Mouse (Mus musculus) lung, postnatal 0 days (tissue): ENCODE data around the gene Olfr630. TPM values are rescaled to one million over a fixed set of nuclear protein-coding genes. Genes with fewer than 3 reads are reported as not detected.

ENCODE experiments used
- ATAC-seq: fragments of 200-750 bp; cut with Nextera tagmentation; 2 replicates; pipeline ENCODE4 v1.8.0; 2017; ENCODE audit warnings: moderate library complexity
- DNase-seq: peaks from one replicate; pipeline ENCODE4 v3.0.0-alpha.2; 2016; ENCODE audit warnings: low spot score
- H3K27ac ChIP-seq: fragments of 300-500 bp; sonication (generic); 2 replicates; pipeline ENCODE4 v1.5.1; 2014; ENCODE audit warnings: antibody characterized with exemption, mild to moderate bottlenecking, low read length, mixed read lengths
- H3K27me3 ChIP-seq: fragments of 300-500 bp; sonication (generic); replicated peaks from 2 replicates; pipeline ENCODE4 v1.6.1; 2014; ENCODE audit warnings: low read length, mixed read lengths; ENCODE audit not compliant: insufficient read depth
- H3K36me3 ChIP-seq: fragments of 300-500 bp; sonication (generic); 2 replicates; pipeline ENCODE4 v1.6.1; 2014; ENCODE audit warnings: low read length, mixed read lengths; ENCODE audit not compliant: insufficient read depth
- H3K4me1 ChIP-seq: fragments of 300-500 bp; sonication (generic); 2 replicates; pipeline ENCODE4 v1.6.1; 2014; ENCODE audit warnings: antibody characterized with exemption, low read depth, low read length, mixed read lengths; ENCODE audit not compliant: insufficient read depth
- H3K4me2 ChIP-seq: fragments of 300-500 bp; sonication (generic); replicated peaks from 2 replicates; pipeline ENCODE4 v1.6.1; 2014; ENCODE audit warnings: low read depth, mild to moderate bottlenecking, low read length, moderate library complexity, mixed read lengths
- H3K4me3 ChIP-seq: fragments of 300-500 bp; sonication (generic); 2 replicates; pipeline ENCODE4 v1.5.1; 2014; ENCODE audit warnings: low read depth, low read length
- H3K9ac ChIP-seq: fragments of 300-500 bp; sonication (generic); replicated peaks from 2 replicates; pipeline ENCODE4 v1.6.1; 2014; ENCODE audit warnings: low read depth, mild to moderate bottlenecking
- H3K9me3 ChIP-seq: fragments of 300-500 bp; sonication (generic); 2 replicates; pipeline ENCODE4 v1.6.1; 2016; ENCODE audit warnings: low read length, mixed read lengths
- CTCF ChIP-seq: IDR thresholded peaks from 2 replicates; pipeline ENCODE4 v1.5.1; 2016; ENCODE audit warnings: antibody characterized with exemption, mild to moderate bottlenecking
- EP300 ChIP-seq: IDR thresholded peaks from 2 replicates; pipeline ENCODE4 v1.6.1; 2016; ENCODE audit warnings: antibody characterized with exemption, mild to moderate bottlenecking, control low read depth
- WGBS: fragments of 180-500 bp; shearing (Covaris S2); extraction: QIAGEN DNeasy Blood & Tissue Kit; methylation state at CpG from one replicate; pipeline ENCODE4 v1.1.7; 2014; 5-methylcytosine and 5-hydroxymethylcytosine counted together
- polyA plus RNA-seq: library from polyadenylated mRNA; unstranded; fragments of >200 nt; fragmentation: Nextera tagmentation; extraction: Ambion mirVana; gene quantifications from 2 replicates; pipeline ENCODE4 v1.2.1, GENCODE M21; 2015

Olfr630 gene
- polyA plus RNA-seq, 1 experiment from 2014 or later, result not detected

GRCm38 (mm10) chr7:103712024-103712423 lies 45.1 kb downstream of the Olfr630 start:
- Histone ChIP-seq H3K4me3 (no peak overlapping the region), H3K27ac (no peak overlapping the region), H3K9me3 (no peaks in the 10 kb centered on the region), H3K36me3 (no peaks in the 10 kb centered on the region), H3K4me2 (no peak overlapping the region), H3K9ac (no peak overlapping the region), H3K4me1 (no peaks in the 10 kb centered on the region), H3K27me3 (no peaks in the 10 kb centered on the region)
- DNase-seq (no peak), ATAC-seq (no peak)
- WGBS, result 34% methylated on average over 2 of the region's 2 CpGs
- TF ChIP-seq EP300 (no peak), CTCF (peak; percentile 21; the same call in 1 of the 2 replicates)

Other genes starting within 250 kb of the Olfr630 start
- not detected in 2 replicates for gene Olfr610, start 245.2 kb downstream of the Olfr630 start, polyA plus RNA-seq
- gene Olfr611, start 236.5 kb downstream of the Olfr630 start, polyA plus RNA-seq, result not detected in 2 replicates
- gene Olfr612, start 214.6 kb downstream of the Olfr630 start, polyA plus RNA-seq, result not detected in 2 replicates
- not detected in 2 replicates for gene Olfr613, start 209.3 kb downstream of the Olfr630 start, polyA plus RNA-seq
- gene Olfr615, start 201.3 kb downstream of the Olfr630 start, polyA plus RNA-seq, result not detected in 2 replicates
- gene Olfr616, start 188.2 kb downstream of the Olfr630 start, polyA plus RNA-seq, result not detected in 2 replicates
- not detected in 2 replicates for gene Olfr617, start 184.3 kb downstream of the Olfr630 start, polyA plus RNA-seq
- gene Olfr618, start 167.2 kb downstream of the Olfr630 start, polyA plus RNA-seq, result not detected in 2 replicates
- not detected in 2 replicates for gene Olfr619, start 156.8 kb downstream of the Olfr630 start, polyA plus RNA-seq
- gene Olfr620, start 144.8 kb downstream of the Olfr630 start, polyA plus RNA-seq, result not detected in 2 replicates
- not detected in 2 replicates for gene Olfr622, start 114.6 kb downstream of the Olfr630 start, polyA plus RNA-seq
- gene Olfr623, start 93.6 kb downstream of the Olfr630 start, polyA plus RNA-seq, result not detected in 2 replicates
- gene Olfr624, start 86.1 kb downstream of the Olfr630 start, polyA plus RNA-seq, result 0.02 and 0.05 TPM in 2 replicates
- gene Olfr625-ps1, start 74.6 kb downstream of the Olfr630 start, polyA plus RNA-seq, result not detected in 2 replicates
- gene Olfr243, start 42.7 kb downstream of the Olfr630 start, polyA plus RNA-seq, result not detected in 2 replicates
- not detected in 2 replicates for gene Olfr628, start 27.0 kb downstream of the Olfr630 start, polyA plus RNA-seq
- gene Olfr629, start 12.4 kb downstream of the Olfr630 start, polyA plus RNA-seq, result not detected in 2 replicates
- gene Olfr69, start 14.3 kb upstream of the Olfr630 start, polyA plus RNA-seq, result 0.05 TPM in 1 of 2 replicates, not detected in the other
- gene Olfr68, start 22.4 kb upstream of the Olfr630 start, polyA plus RNA-seq, result not detected in 2 replicates
- gene Olfr67, start 34.5 kb upstream of the Olfr630 start, polyA plus RNA-seq, result not detected in 2 replicates
- 4,793 and 5,487 TPM in 2 replicates for gene Hbb-bt, start 56.7 kb upstream of the Olfr630 start, polyA plus RNA-seq
- gene Hbb-bs, start 70.8 kb upstream of the Olfr630 start, polyA plus RNA-seq, result 19,829 and 23,579 TPM in 2 replicates
- gene Hbb-bh2, start 83.2 kb upstream of the Olfr630 start, polyA plus RNA-seq, result not detected in 2 replicates
- 0.27 TPM in 1 of 2 replicates, not detected in the other for gene Hbb-bh1, start 85.8 kb upstream of the Olfr630 start, polyA plus RNA-seq
- gene Hbb-y, start 95.9 kb upstream of the Olfr630 start, polyA plus RNA-seq, result 11.4 and 11.9 TPM in 2 replicates
- not detected in 2 replicates for gene Olfr66, start 128.9 kb upstream of the Olfr630 start, polyA plus RNA-seq
- gene Olfr64, start 137.2 kb upstream of the Olfr630 start, polyA plus RNA-seq, result not detected in 2 replicates
- gene Olfr65, start 146.2 kb upstream of the Olfr630 start, polyA plus RNA-seq, result 0.05 TPM in 1 of 2 replicates, not detected in the other
- gene Olfr631, start 171.5 kb upstream of the Olfr630 start, polyA plus RNA-seq, result not detected in 2 replicates
- not detected in 2 replicates for gene Olfr632, start 177.0 kb upstream of the Olfr630 start, polyA plus RNA-seq
- not detected in 2 replicates for gene Olfr633, start 187.1 kb upstream of the Olfr630 start, polyA plus RNA-seq
- gene Olfr635, start 213.8 kb upstream of the Olfr630 start, polyA plus RNA-seq, result not detected in 2 replicates
- gene Olfr638, start 241.4 kb upstream of the Olfr630 start, polyA plus RNA-seq, result not detected in 2 replicates